Mouse (Mus musculus) adrenal gland, postnatal 14 days (tissue): ENCODE data around the gene Tex37. TPM values are rescaled to one million over a fixed set of nuclear protein-coding genes. Genes with fewer than 3 reads are reported as not detected.

Experiments
- DNase-seq: peaks from one replicate; pipeline ENCODE4 v3.0.0; 2021; ENCODE audit warnings: mixed read lengths
- total RNA-seq: library from RNA; stranded (reverse); gene quantifications from 2 replicates; pipeline ENCODE4 v1.2.3, GENCODE M21; 2021

Tex37 gene
- total RNA-seq, 1 experiment from 2014 or later, result not detected

DNA sequence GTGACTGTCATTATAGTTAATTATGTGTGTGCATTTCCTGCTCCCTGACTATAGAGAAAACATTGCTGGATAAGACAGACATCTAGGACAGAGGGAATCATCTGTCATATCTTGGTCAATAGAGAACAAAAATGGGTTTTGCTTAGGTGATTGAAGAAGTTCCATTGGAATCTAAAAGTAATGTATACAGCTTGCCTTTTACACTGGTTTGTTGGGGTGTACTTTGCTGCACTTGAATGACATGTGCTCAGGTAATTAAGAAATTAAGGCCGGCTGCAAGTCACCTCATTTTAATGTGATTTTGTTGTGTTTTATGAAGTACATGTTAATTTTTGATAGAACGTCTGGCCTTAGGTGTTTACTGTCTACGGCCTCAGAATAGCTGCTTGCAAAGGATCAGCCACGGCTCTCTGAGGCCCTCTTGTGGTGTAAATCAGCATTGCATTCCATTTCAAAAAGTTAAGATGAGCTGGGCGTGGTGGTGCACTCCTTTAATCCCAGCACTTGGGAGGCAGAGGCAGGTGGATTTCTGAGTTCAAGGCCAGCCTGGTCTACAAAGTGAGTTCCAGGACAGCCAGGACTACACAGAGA, 37.9 kb downstream of the Tex37 start:
- peak; percentile 79 for DNase-seq

DNA sequence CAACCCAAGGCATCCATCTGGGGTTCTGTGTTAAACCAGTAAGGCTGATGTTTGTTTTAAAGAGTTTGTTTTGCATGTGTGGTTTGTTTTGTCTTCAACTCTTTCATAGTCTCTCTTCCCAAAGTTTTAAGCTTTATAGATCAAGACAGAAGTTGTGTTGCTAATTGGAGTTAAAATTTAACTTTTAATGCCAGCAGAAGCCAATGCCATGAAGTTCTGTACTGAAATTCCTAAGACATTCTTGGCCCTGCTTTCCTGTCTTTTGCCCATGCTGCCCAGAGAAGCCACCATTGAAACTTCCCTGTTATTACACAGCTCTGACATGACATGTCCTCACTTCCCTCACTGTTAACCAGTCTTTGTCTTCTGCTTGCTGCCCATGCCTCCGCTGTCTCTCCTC, 43.7 kb downstream of the Tex37 start:
- no peak for DNase-seq

DNA sequence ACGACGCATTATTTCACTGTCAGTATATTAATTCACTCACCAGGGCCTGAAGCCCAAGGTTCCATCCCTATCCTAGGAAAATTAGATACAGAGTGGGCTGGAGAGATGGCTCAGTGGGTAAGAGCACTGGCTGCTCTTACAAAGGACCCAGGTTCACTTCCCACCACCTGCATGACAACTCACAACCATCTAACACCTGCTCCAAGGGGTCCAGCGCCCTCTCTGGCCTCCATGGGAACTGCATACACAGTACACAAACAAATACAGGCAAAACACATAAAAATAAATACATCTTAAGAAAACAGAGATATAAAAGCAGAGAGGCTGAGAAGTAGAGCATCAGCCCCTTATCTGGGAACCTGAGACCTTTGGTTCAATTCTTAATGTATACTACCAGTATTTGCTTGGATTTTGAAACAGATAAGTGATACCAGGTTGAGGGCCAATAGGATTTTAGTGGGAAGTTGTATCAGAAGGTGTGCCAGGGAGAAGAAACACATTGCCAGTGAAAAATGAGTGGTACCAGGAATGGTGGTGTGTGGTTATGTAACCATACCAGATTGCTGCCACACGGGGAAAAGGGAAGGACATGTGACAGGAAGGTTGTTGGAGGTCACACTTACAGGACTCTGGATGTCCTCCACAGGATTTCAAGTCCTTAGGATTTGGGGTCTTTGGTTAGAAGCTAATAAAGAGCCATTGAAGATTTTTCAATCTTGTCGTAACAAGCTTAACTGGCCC, 44.5 kb downstream of the Tex37 start:
- DNase-seq, result no peak

DNA sequence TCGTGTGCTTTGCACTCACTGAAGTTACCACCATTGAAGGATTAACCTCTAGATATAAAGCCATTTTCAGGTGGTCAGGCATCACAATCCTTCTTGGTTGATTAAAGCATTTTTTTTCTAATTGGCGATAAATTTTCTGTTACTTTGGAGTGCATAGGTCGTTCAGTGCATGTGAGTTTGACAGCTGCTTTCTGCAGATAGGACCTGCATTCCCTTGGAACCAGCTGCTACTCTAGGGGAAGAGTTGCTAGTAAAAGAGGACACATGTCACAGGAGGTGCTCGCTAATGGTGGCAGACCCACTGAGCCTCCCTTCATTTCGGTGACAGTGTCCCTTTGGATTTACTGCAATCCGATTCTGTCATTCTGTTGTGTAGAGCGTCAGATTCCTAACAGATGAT, 46.2 kb downstream of the Tex37 start:
- no peak for DNase-seq

DNA sequence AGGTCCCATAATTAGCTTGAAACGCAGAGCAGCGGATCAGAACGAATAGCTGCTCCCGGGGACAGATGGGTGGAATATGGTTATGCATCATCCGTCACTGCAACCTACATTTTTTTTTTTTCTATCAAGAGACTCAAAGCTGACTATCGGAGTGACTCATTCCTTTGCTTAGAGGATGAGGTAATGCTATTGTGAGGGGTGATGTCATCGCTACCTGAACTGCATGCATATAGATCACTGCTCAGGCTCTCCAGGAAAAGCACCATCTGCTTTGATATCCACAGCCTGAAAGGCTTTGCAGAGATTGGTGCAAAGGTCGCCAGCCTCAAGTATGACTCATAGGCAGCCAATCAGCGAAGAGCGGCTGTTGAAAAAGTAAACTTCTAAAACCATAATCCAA, 46.6 kb downstream of the Tex37 start:
- DNase-seq, result peak; percentile 60

DNA sequence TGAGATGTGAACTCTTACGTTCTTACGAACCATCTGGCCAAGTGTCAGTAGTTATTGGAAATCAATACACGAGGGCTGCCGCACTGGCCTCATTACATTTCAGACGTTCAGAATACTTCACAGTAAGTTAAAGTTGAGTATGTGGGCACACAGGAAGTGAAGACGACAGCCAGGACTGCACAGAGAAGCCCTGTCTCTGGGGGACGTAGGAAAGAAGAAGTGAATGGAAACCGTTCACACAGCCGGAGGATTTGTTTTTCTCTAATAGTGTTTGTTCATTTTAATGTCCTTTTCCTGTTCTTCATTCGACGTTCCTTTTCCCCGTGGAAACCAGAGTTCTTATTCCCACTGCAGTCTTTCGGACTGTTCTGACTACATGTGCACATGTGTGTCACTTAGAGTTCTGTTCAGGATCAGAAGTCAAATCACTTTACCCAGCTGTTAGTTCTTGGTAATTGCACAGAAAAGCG, 47.2 kb downstream of the Tex37 start:
- no peak for DNase-seq

DNA sequence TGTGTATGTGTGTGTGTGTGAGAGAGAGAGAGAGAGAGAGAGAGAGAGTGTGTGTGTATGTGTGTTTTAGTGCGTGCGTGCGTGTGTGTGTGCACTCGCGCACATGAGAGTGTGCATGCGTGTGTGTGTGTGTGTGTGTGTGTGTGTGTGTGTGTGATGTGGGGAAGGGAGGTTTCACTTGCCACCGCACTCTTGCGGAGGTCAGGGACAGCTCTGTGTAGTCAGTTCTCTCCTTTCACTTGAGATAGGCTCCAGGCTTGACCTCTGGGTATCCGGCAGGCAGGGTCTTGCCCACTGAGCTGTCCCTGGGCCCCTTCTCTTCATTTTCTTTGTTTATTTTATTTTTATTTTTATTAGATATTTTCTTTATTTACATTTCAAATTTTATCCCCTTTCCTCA, 51.4 kb downstream of the Tex37 start:
- DNase-seq, result no peak

DNA sequence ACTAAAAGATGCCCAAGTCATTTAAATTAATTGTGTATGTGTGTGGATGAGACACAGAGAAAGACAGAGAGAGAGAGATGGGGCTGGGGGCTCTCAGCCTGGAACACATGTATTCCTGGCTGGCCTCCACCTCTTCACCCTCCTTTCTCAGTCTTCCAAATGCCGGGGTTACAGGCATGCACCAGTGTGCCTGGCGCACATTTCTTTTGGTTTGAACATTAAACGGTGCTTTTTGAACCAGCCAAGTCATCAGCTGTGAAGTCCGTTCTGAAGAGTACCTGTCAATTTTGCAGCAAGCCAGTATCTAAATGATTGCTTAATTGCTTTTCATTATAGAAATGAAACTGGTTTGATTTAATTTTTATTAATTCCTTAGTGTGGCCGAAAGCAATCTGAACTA, 52.0 kb downstream of the Tex37 start:
- no peak for DNase-seq

DNA sequence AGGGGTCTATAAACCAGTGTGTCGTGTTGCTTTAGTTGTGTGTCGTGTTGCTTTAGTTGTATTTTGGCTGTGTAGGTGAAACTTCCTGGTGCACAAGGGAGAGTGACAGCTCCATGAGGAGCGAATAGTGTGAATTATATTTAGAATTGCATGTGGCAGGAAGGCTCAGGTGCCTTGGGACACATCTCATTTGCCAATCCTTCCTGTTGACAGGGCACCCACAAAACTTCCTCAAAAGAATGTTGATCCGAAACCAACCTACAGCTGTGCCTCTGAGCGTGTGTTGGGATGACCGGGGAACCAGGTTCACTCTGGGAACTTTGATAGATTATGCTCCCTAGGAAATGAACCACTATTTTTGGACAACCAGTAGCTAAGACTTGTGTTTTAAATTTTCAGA, 54.4 kb downstream of the Tex37 start:
- DNase-seq, result no peak

Other genes with a start within 250 kb of the Tex37 start
- gene Rpia, start 126.7 kb downstream of the Tex37 start, total RNA-seq, result 21.0 and 23.7 TPM in 2 replicates
- 16.4 and 22.9 TPM in 2 replicates for gene Eif2ak3, start 74.4 kb downstream of the Tex37 start, total RNA-seq
- gene Foxi3, start 37.6 kb upstream of the Tex37 start, total RNA-seq, result not detected in 2 replicates
- 13.7 and 14.0 TPM in 2 replicates for gene Thnsl2, start 225.5 kb upstream of the Tex37 start, total RNA-seq